Mouse (Mus musculus): ENCODE results near the gene Mfsd13b. TPM values are rescaled to one million over a fixed set of nuclear protein-coding genes. Genes with fewer than 3 reads are reported as not detected.

Mfsd13b gene
- polyA plus RNA-seq, 2 experiments, result 0.04 TPM; not detected in 1

GRCm38 (mm10) chr7:121043510-121043909 lies 61.2 kb downstream of the Mfsd13b start:
- Histone ChIP-seq H3K36me3 (replicated peaks; ENCODE audit: control insufficient read depth, insufficient read depth, low read depth) (no peaks in the 10 kb centered on the region; the same call in 1 of the 2 replicates), H3K27ac (no peak overlapping the region), H3K27me3 (ENCODE audit: control insufficient read depth, insufficient read depth, low read length) (no peaks in the 10 kb centered on the region), H3K4me2 (ENCODE audit: low read depth) (no peak overlapping the region), H3K4me1 (replicated peaks; ENCODE audit: control insufficient read depth in 2 of 2, insufficient read depth in 2 of 2, low read length in 1 of 2) (peaks cover 0 to 7% of the 10 kb centered on the region in 2 experiments; a peak in 2 of 4 replicates), H3K9me3 (ENCODE audit: control insufficient read depth, low read length) (no peaks in the 10 kb centered on the region), H3K9ac (replicated peaks) (no peak overlapping the region), H3K4me3 (ENCODE audit: insufficient read depth in 1 of 2, low read depth in 2 of 2, low read length in 2 of 2) (no peak overlapping the region)
- ATAC-seq (ENCODE audit: insufficient read depth) (no peak), DNase-seq (ENCODE audit: low read depth in 3 of 3, low spot score in 3 of 3) (no peak)
- TF ChIP-seq EP300 (IDR thresholded peaks at IDR 0.05; ENCODE audit: low read depth) (no peak), CTCF (IDR thresholded peaks at IDR 0.05; ENCODE audit: low read depth) (no peak)
- 52% methylated on average over 1 of the region's 1 CpGs for WGBS (ENCODE audit: insufficient replicate concordance)

- DNase-seq (ENCODE audit: low read depth in 3 of 3, low spot score in 3 of 3) (no peak), ATAC-seq (ENCODE audit: insufficient read depth) (no peak)
- Histone ChIP-seq H3K27ac (no peak overlapping the region), H3K36me3 (replicated peaks; ENCODE audit: control insufficient read depth, insufficient read depth, low read depth) (no peaks in the 10 kb centered on the region; the same call in 1 of the 2 replicates), H3K9ac (replicated peaks) (no peak overlapping the region), H3K9me3 (ENCODE audit: control insufficient read depth, low read length) (no peaks in the 10 kb centered on the region), H3K4me1 (replicated peaks; ENCODE audit: control insufficient read depth in 2 of 2, insufficient read depth in 2 of 2, low read length in 1 of 2) (peaks cover 0 to 7% of the 10 kb centered on the region in 2 experiments; a peak in 2 of 4 replicates), H3K27me3 (ENCODE audit: control insufficient read depth, insufficient read depth, low read length) (no peaks in the 10 kb centered on the region), H3K4me2 (ENCODE audit: low read depth) (no peak overlapping the region), H3K4me3 (ENCODE audit: insufficient read depth in 1 of 2, low read depth in 2 of 2, low read length in 2 of 2) (no peak overlapping the region)
- 35% methylated on average over 1 of the region's 1 CpGs for WGBS (ENCODE audit: insufficient replicate concordance)
- TF ChIP-seq CTCF (IDR thresholded peaks at IDR 0.05; ENCODE audit: low read depth), result no peak
- no peak for TF ChIP-seq EP300 (IDR thresholded peaks at IDR 0.05; ENCODE audit: low read depth)
Measured at GRCm38 (mm10) chr7:121044251-121044650, 61.9 kb downstream of the Mfsd13b start.

GRCm38 (mm10) chr7:121045671-121046453 lies 63.6 kb downstream of the Mfsd13b start:
- no peaks in the 10 kb centered on the region; the same call in none of the 2 replicates for H3K36me3 ChIP-seq (replicated peaks; ENCODE audit: control insufficient read depth, insufficient read depth, low read depth)
- ATAC-seq (ENCODE audit: insufficient read depth), result no peak
- H3K4me3 ChIP-seq (ENCODE audit: insufficient read depth in 1 of 2, low read depth in 2 of 2, low read length in 2 of 2), result no peak overlapping the region
- TF ChIP-seq EP300 (IDR thresholded peaks at IDR 0.05; ENCODE audit: low read depth) (no peak), CTCF (IDR thresholded peaks at IDR 0.05; ENCODE audit: low read depth) (no peak)
- DNase-seq (ENCODE audit: low read depth in 3 of 3, low spot score in 3 of 3), result no peak
- no peaks in the 10 kb centered on the region for H3K9me3 ChIP-seq (ENCODE audit: control insufficient read depth, low read length)
- no peak overlapping the region for H3K9ac ChIP-seq (replicated peaks)
- WGBS (ENCODE audit: insufficient replicate concordance), result 74% methylated on average over 6 of the region's 6 CpGs
- no peaks in the 10 kb centered on the region for H3K27me3 ChIP-seq (ENCODE audit: control insufficient read depth, insufficient read depth, low read length)
- H3K4me2 ChIP-seq (ENCODE audit: low read depth), result no peak overlapping the region
- peaks cover 0 to 6% of the 10 kb centered on the region in 2 experiments; a peak in 2 of 4 replicates for H3K4me1 ChIP-seq (replicated peaks; ENCODE audit: control insufficient read depth in 2 of 2, insufficient read depth in 2 of 2, low read length in 1 of 2)
- no peak overlapping the region for H3K27ac ChIP-seq

- no peak overlapping the region for H3K4me3 ChIP-seq (ENCODE audit: insufficient read depth in 1 of 2, low read depth in 2 of 2, low read length in 2 of 2)
- no peaks in the 10 kb centered on the region for H3K27me3 ChIP-seq (ENCODE audit: control insufficient read depth, insufficient read depth, low read length)
- TF ChIP-seq EP300 (IDR thresholded peaks at IDR 0.05; ENCODE audit: low read depth), result no peak
- no peak for TF ChIP-seq CTCF (IDR thresholded peaks at IDR 0.05; ENCODE audit: low read depth)
- H3K9ac ChIP-seq (replicated peaks), result no peak overlapping the region
- peaks cover 0 to 2% of the 10 kb centered on the region in 2 experiments; a peak in 1 of 4 replicates for H3K4me1 ChIP-seq (replicated peaks; ENCODE audit: control insufficient read depth in 2 of 2, insufficient read depth in 2 of 2, low read length in 1 of 2)
- DNase-seq (ENCODE audit: low read depth in 3 of 3, low spot score in 3 of 3), result no peak
- ATAC-seq (ENCODE audit: insufficient read depth), result no peak
- 78% methylated on average over 2 of the region's 2 CpGs for WGBS (ENCODE audit: insufficient replicate concordance)
- H3K9me3 ChIP-seq (ENCODE audit: control insufficient read depth, low read length), result no peaks in the 10 kb centered on the region
- H3K27ac ChIP-seq, result no peak overlapping the region
- peaks cover under 1% of the 10 kb centered on the region for H3K36me3 ChIP-seq (replicated peaks; ENCODE audit: control insufficient read depth, insufficient read depth, low read depth)
- H3K4me2 ChIP-seq (ENCODE audit: low read depth), result no peak overlapping the region
Measured at GRCm38 (mm10) chr7:121047624-121048023, 65.3 kb downstream of the Mfsd13b start.

GRCm38 (mm10) chr7:121053071-121053470 lies 70.8 kb downstream of the Mfsd13b start:
- no peaks in the 10 kb centered on the region for H3K4me1 ChIP-seq (replicated peaks; ENCODE audit: control insufficient read depth in 2 of 2, insufficient read depth in 2 of 2, low read length in 1 of 2)
- no peak for ATAC-seq (ENCODE audit: insufficient read depth)
- H3K27ac ChIP-seq, result no peak overlapping the region
- H3K27me3 ChIP-seq (ENCODE audit: control insufficient read depth, insufficient read depth, low read length), result no peaks in the 10 kb centered on the region
- 72% methylated on average over 4 of the region's 4 CpGs for WGBS (ENCODE audit: insufficient replicate concordance)
- peaks cover 12% of the 10 kb centered on the region for H3K36me3 ChIP-seq (replicated peaks; ENCODE audit: control insufficient read depth, insufficient read depth, low read depth)
- no peak overlapping the region for H3K4me3 ChIP-seq (ENCODE audit: insufficient read depth in 1 of 2, low read depth in 2 of 2, low read length in 2 of 2)
- no peak overlapping the region for H3K4me2 ChIP-seq (ENCODE audit: low read depth)
- TF ChIP-seq CTCF (IDR thresholded peaks at IDR 0.05; ENCODE audit: low read depth), result no peak
- TF ChIP-seq EP300 (IDR thresholded peaks at IDR 0.05; ENCODE audit: low read depth), result no peak
- H3K9ac ChIP-seq (replicated peaks), result no peak overlapping the region
- no peak for DNase-seq (ENCODE audit: low read depth in 3 of 3, low spot score in 3 of 3)
- no peaks in the 10 kb centered on the region for H3K9me3 ChIP-seq (ENCODE audit: control insufficient read depth, low read length)

All from liver, embryonic 14.5 days (tissue).